Mouse (Mus musculus) E14TG2a.4 (cell line): ENCODE measurements around the gene Mtcl1.

Experiments
- H3K27me3 ChIP-seq: 2 replicates; pipeline ENCODE4 v1.6.1; 2014; ENCODE audit warnings: low read length, control low read depth; ENCODE audit not compliant: insufficient read depth
- H3K36me3 ChIP-seq: 2 replicates; pipeline ENCODE4 v1.6.1; 2014; ENCODE audit warnings: low read length, control low read depth; ENCODE audit not compliant: insufficient read depth
- H3K4me1 ChIP-seq: replicated peaks from 2 replicates; pipeline ENCODE4 v1.6.1; 2014; ENCODE audit warnings: low read depth, low read length, control low read depth
- H3K4me3 ChIP-seq: replicated peaks from 2 replicates; pipeline ENCODE4 v1.5.1; 2014; ENCODE audit warnings: mild to moderate bottlenecking, low read length
- H3K9me3 ChIP-seq: 2 replicates; pipeline ENCODE4 v1.6.1; 2014; ENCODE audit warnings: low read length, control low read depth
- CTCF ChIP-seq: conservative IDR thresholded peaks from 2 replicates; pipeline ENCODE4 v1.5.1; 2014; ENCODE audit warnings: low read length
- NANOG ChIP-seq: IDR thresholded peaks from 2 replicates; pipeline ENCODE4 v1.6.1; 2014; ENCODE audit warnings: borderline replicate concordance, low read length, mixed read lengths
- POU5F1 ChIP-seq: IDR thresholded peaks from 2 replicates; pipeline ENCODE4 v1.6.1; 2014; ENCODE audit warnings: low read length, borderline replicate concordance

Gene Mtcl1

GRCm38 (mm10) chr17:66417748-66418147 lies 31.8 kb downstream of the Mtcl1 start:
- TF ChIP-seq NANOG = no peak
- TF ChIP-seq CTCF = no peak
- TF ChIP-seq POU5F1 = no peak

GRCm38 (mm10) chr17:66417329-66417728 lies 32.2 kb downstream of the Mtcl1 start:
- Histone ChIP-seq H3K4me3 (peak overlapping the region; percentile 64), H3K9me3 (no peaks in the 10 kb centered on the region), H3K4me1 (peaks cover 97% of the 10 kb centered on the region), H3K36me3 (peaks cover 76% of the 10 kb centered on the region), H3K27me3 (no peaks in the 10 kb centered on the region)
- TF ChIP-seq CTCF (no peak), POU5F1 (no peak)

More at GRCm38 (mm10) chr17:66417748-66418147, 31.8 kb downstream of the Mtcl1 start:
- peaks cover 76% of the 10 kb centered on the region for H3K36me3 ChIP-seq
- H3K27me3 ChIP-seq = no peaks in the 10 kb centered on the region
- H3K4me1 ChIP-seq = peaks cover 97% of the 10 kb centered on the region
- H3K4me3 ChIP-seq = 0 out of 2 replicates have a peak overlapping the region, but pooled peaks have one; percentile 64
- no peaks in the 10 kb centered on the region for H3K9me3 ChIP-seq

GRCm38 (mm10) chr17:66416841-66417313 lies 32.7 kb downstream of the Mtcl1 start:
- no peaks in the 10 kb centered on the region for H3K27me3 ChIP-seq
- H3K36me3 ChIP-seq = peaks cover 76% of the 10 kb centered on the region
- H3K4me1 ChIP-seq = peaks cover 97% of the 10 kb centered on the region
- no peaks in the 10 kb centered on the region for H3K9me3 ChIP-seq
- TF ChIP-seq CTCF = no peak
- no peak for TF ChIP-seq NANOG
- no peak for TF ChIP-seq POU5F1
- peak overlapping the region; percentile 64 for H3K4me3 ChIP-seq

- H3K36me3 ChIP-seq = peaks cover 74% of the 10 kb centered on the region
- no peaks in the 10 kb centered on the region for H3K27me3 ChIP-seq
- H3K4me1 ChIP-seq = peaks cover 97% of the 10 kb centered on the region
- H3K4me3 ChIP-seq = peak overlapping the region; percentile 64
- H3K9me3 ChIP-seq = no peaks in the 10 kb centered on the region
- no peak for TF ChIP-seq POU5F1
These were observed 33.1 kb downstream of the Mtcl1 start for GRCm38 (mm10) chr17:66416436-66416835.

- Histone ChIP-seq H3K4me1 (peaks cover 89% of the 10 kb centered on the region), H3K27me3 (no peaks in the 10 kb centered on the region), H3K36me3 (peaks cover 80% of the 10 kb centered on the region), H3K4me3 (no peak overlapping the region), H3K9me3 (no peaks in the 10 kb centered on the region)
- TF ChIP-seq CTCF (no peak), POU5F1 (no peak), NANOG (no peak; the same call in 1 of the 2 replicates)
These were observed 35.2 kb downstream of the Mtcl1 start for GRCm38 (mm10) chr17:66414331-66414730.

- Histone ChIP-seq H3K27me3 (no peaks in the 10 kb centered on the region), H3K36me3 (peaks cover 81% of the 10 kb centered on the region), H3K4me3 (no peak overlapping the region), H3K9me3 (no peaks in the 10 kb centered on the region), H3K4me1 (peaks cover 78% of the 10 kb centered on the region)
- TF ChIP-seq CTCF (no peak), POU5F1 (no peak), NANOG (no peak)
These were observed 37.2 kb downstream of the Mtcl1 start for GRCm38 (mm10) chr17:66412155-66412970.

GRCm38 (mm10) chr17:66410884-66411426 lies 38.6 kb downstream of the Mtcl1 start:
- H3K4me1 ChIP-seq = peaks cover 77% of the 10 kb centered on the region
- H3K27me3 ChIP-seq = no peaks in the 10 kb centered on the region
- TF ChIP-seq CTCF = no peak
- TF ChIP-seq NANOG = no peak
- TF ChIP-seq POU5F1 = no peak
- peaks cover 79% of the 10 kb centered on the region for H3K36me3 ChIP-seq
- H3K9me3 ChIP-seq = no peaks in the 10 kb centered on the region
- H3K4me3 ChIP-seq = no peak overlapping the region

GRCm38 (mm10) chr17:66409070-66409605 lies 40.4 kb downstream of the Mtcl1 start:
- peaks cover 77% of the 10 kb centered on the region for H3K4me1 ChIP-seq
- TF ChIP-seq POU5F1 = no peak
- no peak for TF ChIP-seq NANOG
- TF ChIP-seq CTCF = no peak
- no peaks in the 10 kb centered on the region for H3K9me3 ChIP-seq
- no peaks in the 10 kb centered on the region for H3K27me3 ChIP-seq
- H3K36me3 ChIP-seq = peaks cover 71% of the 10 kb centered on the region
- no peak overlapping the region for H3K4me3 ChIP-seq
